Mouse (Mus musculus) heart, postnatal 0 days (tissue): ENCODE measurements around the gene Klri1. TPM values are rescaled to one million over a fixed set of nuclear protein-coding genes. Genes with fewer than 3 reads are reported as not detected.

Experiments
- ATAC-seq: fragments of 200-750 bp; cut with Nextera tagmentation; 2 replicates; pipeline ENCODE4 v1.8.0; 2017; ENCODE audit warnings: low read depth, moderate number of reproducible peaks, moderate library complexity; ENCODE audit not compliant: insufficient read depth
- DNase-seq: peaks from one replicate; pipeline ENCODE4 v3.0.0-alpha.2; 2016; ENCODE audit warnings: low spot score
- H3K27ac ChIP-seq: fragments of 300-500 bp; sonication (generic); 2 replicates; pipeline ENCODE4 v1.5.1; 2014; ENCODE audit warnings: low read depth, mild to moderate bottlenecking
- H3K27me3 ChIP-seq: fragments of 300-500 bp; sonication (generic); 2 replicates; pipeline ENCODE4 v1.6.1; 2014; ENCODE audit warnings: low read length, mixed read lengths; ENCODE audit not compliant: control insufficient read depth, insufficient read depth
- H3K36me3 ChIP-seq: fragments of 300-500 bp; sonication (generic); replicated peaks from 2 replicates; pipeline ENCODE4 v1.6.1; 2014; ENCODE audit warnings: low read length, mixed read lengths; ENCODE audit not compliant: control insufficient read depth, insufficient read depth
- H3K4me1 ChIP-seq: fragments of 300-500 bp; sonication (generic); 2 replicates; pipeline ENCODE4 v1.6.1; 2014; ENCODE audit warnings: antibody characterized with exemption; ENCODE audit not compliant: control insufficient read depth, insufficient read depth
- H3K4me2 ChIP-seq: fragments of 300-500 bp; sonication (generic); 2 replicates; pipeline ENCODE4 v1.6.1; 2014; ENCODE audit warnings: low read depth, mild to moderate bottlenecking, low read length, moderate library complexity
- H3K4me3 ChIP-seq: fragments of 300-500 bp; sonication (generic); 2 replicates; pipeline ENCODE4 v1.5.1; 2014; ENCODE audit warnings: low read depth, low read length
- H3K9ac ChIP-seq: fragments of 300-500 bp; sonication (generic); replicated peaks from 2 replicates; pipeline ENCODE4 v1.6.1; 2014; ENCODE audit warnings: low read depth, low read length, mixed read lengths
- H3K9me3 ChIP-seq: fragments of 300-500 bp; sonication (generic); replicated peaks from 2 replicates; pipeline ENCODE4 v1.6.1; 2016; ENCODE audit warnings: low read length; ENCODE audit not compliant: control insufficient read depth
- CTCF ChIP-seq: IDR thresholded peaks from 2 replicates; pipeline ENCODE4 v1.5.1; 2016; ENCODE audit warnings: antibody characterized with exemption, control low read depth, low read depth
- EP300 ChIP-seq: IDR thresholded peaks from 2 replicates; pipeline ENCODE4 v1.6.1; 2016; ENCODE audit warnings: antibody characterized with exemption, low read depth
- WGBS: fragments of 180-500 bp; shearing (Covaris S2); extraction: QIAGEN DNeasy Blood & Tissue Kit; methylation state at CpG from one replicate; pipeline ENCODE4 v1.1.7; 2014; 5-methylcytosine and 5-hydroxymethylcytosine counted together
- polyA plus RNA-seq: library from polyadenylated mRNA; unstranded; fragments of >200 nt; fragmentation: Nextera tagmentation; extraction: Ambion mirVana; gene quantifications from 2 replicates; pipeline ENCODE4 v1.2.1, GENCODE M21; 2015
- total RNA-seq: library from RNA; depleted of rRNA; stranded (reverse); fragments of >200 nt; gene quantifications from 2 replicates; pipeline ENCODE4 v1.2.3, GENCODE M21; 2014; ENCODE audit warnings: low replicate concordance; rRNA removed

Klri1 gene
- total RNA-seq (not detected in 2 replicates), polyA plus RNA-seq (not detected in 2 replicates)

GRCm38 (mm10) chr6:129717032-129717431 is at the start of gene Klri1:
TSS of gene Klri1 (minus strand) at chr6:129717132.
- Histone ChIP-seq H3K4me2 (no peak within 1 kb of the TSS), H3K4me3 (no peak within 1 kb of the TSS), H3K9me3 (no peaks in the 10 kb centered on the region), H3K27ac (no peak within 1 kb of the TSS), H3K9ac (no peak within 1 kb of the TSS), H3K27me3 (no peaks in the 10 kb centered on the region), H3K4me1 (no peaks in the 10 kb centered on the region), H3K36me3 (no peaks in the 10 kb centered on the region)
- no peak for DNase-seq
- TF ChIP-seq EP300 (no peak), CTCF (no peak)
- no peak for ATAC-seq
- WGBS: 74% methylated on average over 4 of the region's 4 CpGs

GRCm38 (mm10) chr6:129747654-129748032 is 30.7 kb upstream of the Klri1 start:
- Histone ChIP-seq H3K9me3 (no peaks in the 10 kb centered on the region), H3K4me2 (no peak overlapping the region), H3K4me3 (no peak overlapping the region), H3K36me3 (no peaks in the 10 kb centered on the region), H3K4me1 (no peaks in the 10 kb centered on the region), H3K27ac (no peak overlapping the region), H3K9ac (no peak overlapping the region), H3K27me3 (no peaks in the 10 kb centered on the region)
- TF ChIP-seq EP300 (no peak), CTCF (no peak)
- DNase-seq (no peak), ATAC-seq (no peak)
- 66% methylated on average over 3 of the region's 3 CpGs for WGBS

GRCm38 (mm10) chr6:129747016-129747653 is 30.2 kb upstream of the Klri1 start:
- Histone ChIP-seq H3K9me3 (no peaks in the 10 kb centered on the region), H3K9ac (no peak overlapping the region), H3K36me3 (no peaks in the 10 kb centered on the region), H3K4me1 (no peaks in the 10 kb centered on the region), H3K27me3 (no peaks in the 10 kb centered on the region), H3K4me3 (no peak overlapping the region), H3K4me2 (no peak overlapping the region), H3K27ac (no peak overlapping the region)
- ATAC-seq: no peak
- 66% methylated on average over 4 of the region's 4 CpGs for WGBS
- no peak for TF ChIP-seq EP300
- no peak for TF ChIP-seq CTCF
- no peak for DNase-seq

GRCm38 (mm10) chr6:129746151-129746550 is 29.2 kb upstream of the Klri1 start:
- Histone ChIP-seq H3K36me3 (no peaks in the 10 kb centered on the region), H3K4me3 (no peak overlapping the region), H3K9me3 (no peaks in the 10 kb centered on the region), H3K4me2 (no peak overlapping the region), H3K27ac (no peak overlapping the region), H3K9ac (no peak overlapping the region), H3K27me3 (no peaks in the 10 kb centered on the region), H3K4me1 (no peaks in the 10 kb centered on the region)
- 48% methylated on average over 3 of the region's 3 CpGs for WGBS
- no peak for DNase-seq
- TF ChIP-seq EP300: no peak
- no peak for TF ChIP-seq CTCF
- ATAC-seq: no peak

- Histone ChIP-seq H3K4me2 (no peak within 1 kb of the TSS), H3K36me3 (no peaks in the 10 kb centered on the region), H3K27me3 (no peaks in the 10 kb centered on the region), H3K27ac (no peak within 1 kb of the TSS), H3K4me3 (no peak within 1 kb of the TSS), H3K9ac (no peak within 1 kb of the TSS), H3K4me1 (no peaks in the 10 kb centered on the region), H3K9me3 (no peaks in the 10 kb centered on the region)
- 46% methylated on average over 2 of the region's 2 CpGs for WGBS
- TF ChIP-seq CTCF (no peak), EP300 (no peak)
- DNase-seq (no peak), ATAC-seq (no peak)
Measured at GRCm38 (mm10) chr6:129740069-129740721, 23.3 kb upstream of the Klri1 start, which contains the start of gene Klri2. TSS of gene Klri2 (minus strand) at chr6:129740484.

- DNase-seq: no peak
- H3K27ac ChIP-seq: no peak overlapping the region
- no peak overlapping the region for H3K9ac ChIP-seq
- H3K4me3 ChIP-seq: no peak overlapping the region
- H3K9me3 ChIP-seq: no peaks in the 10 kb centered on the region
- H3K4me2 ChIP-seq: no peak overlapping the region
- no peaks in the 10 kb centered on the region for H3K4me1 ChIP-seq
- no peaks in the 10 kb centered on the region for H3K27me3 ChIP-seq
- H3K36me3 ChIP-seq: no peaks in the 10 kb centered on the region
- ATAC-seq: no peak
- no peak for TF ChIP-seq EP300
- no peak for TF ChIP-seq CTCF
Measured at GRCm38 (mm10) chr6:129736414-129736813, 19.5 kb upstream of the Klri1 start.
